Mouse (Mus musculus) heart, adult 2 months (tissue): ENCODE data around the gene Abhd5.

ENCODE experiments used
- CTCF ChIP-seq: fragments of 200-600 bp; IDR thresholded peaks from 2 replicates; pipeline ENCODE4 v1.8.1; 2022; ENCODE audit warnings: antibody characterized with exemption, mild to moderate bottlenecking, moderate library complexity
- POLR2A ChIP-seq: fragments of 200-500 bp; IDR thresholded peaks from 2 replicates; pipeline ENCODE4 v1.6.1; 2011; ENCODE audit warnings: mild to moderate bottlenecking, low read depth, low read length, control low read depth; ENCODE audit not compliant: insufficient read depth

DNA sequence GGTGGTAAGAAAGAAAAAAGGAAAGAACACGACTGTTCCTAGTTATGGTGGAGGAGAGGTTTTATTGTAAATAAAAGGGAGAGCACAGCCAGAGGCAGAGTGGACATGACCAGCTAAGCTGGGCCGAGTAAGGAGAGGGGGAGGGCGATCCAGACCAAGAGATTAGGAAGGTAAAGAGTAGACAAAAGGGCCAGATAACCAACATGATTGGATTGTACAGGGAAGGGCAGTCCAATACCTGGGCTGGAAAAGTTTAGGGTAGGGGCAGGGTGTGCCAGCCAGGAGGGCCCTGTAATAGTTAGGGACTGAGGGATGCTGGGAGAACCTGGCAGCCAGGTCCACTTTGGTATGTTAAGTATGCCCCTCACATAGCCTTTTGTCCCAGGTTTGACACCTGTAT, 23.2 kb upstream of the Abhd5 start:
- TF ChIP-seq CTCF (no peak), POLR2A (no peak)
